Mouse (Mus musculus) testis, postnatal 10 days (tissue): Measurements from ENCODE around the gene Ptprd.

ENCODE experiments used
- DNase-seq: peaks from one replicate; pipeline ENCODE4 v3.0.0; 2021; ENCODE audit warnings: low spot score

The Ptprd gene

GRCm38 (mm10) chr4:75894871-75895270 lies 2316.9 kb downstream of the Ptprd start:
- DNase-seq: no peak
